Mouse (Mus musculus) olfactory bulb, adult 2 months (tissue): ENCODE measurements around the gene Stk24.

Experiments
- CTCF ChIP-seq: fragments of 200-500 bp; IDR thresholded peaks from 2 replicates; pipeline ENCODE4 v1.5.1; 2012; ENCODE audit warnings: low read depth, mild to moderate bottlenecking, low read length, moderate library complexity; ENCODE audit not compliant: insufficient read depth
- POLR2A ChIP-seq: fragments of 200-500 bp; IDR thresholded peaks from 2 replicates; pipeline ENCODE4 v1.6.1; 2012; ENCODE audit warnings: mild to moderate bottlenecking, low read depth, low read length, moderate library complexity; ENCODE audit not compliant: insufficient read depth

DNA sequence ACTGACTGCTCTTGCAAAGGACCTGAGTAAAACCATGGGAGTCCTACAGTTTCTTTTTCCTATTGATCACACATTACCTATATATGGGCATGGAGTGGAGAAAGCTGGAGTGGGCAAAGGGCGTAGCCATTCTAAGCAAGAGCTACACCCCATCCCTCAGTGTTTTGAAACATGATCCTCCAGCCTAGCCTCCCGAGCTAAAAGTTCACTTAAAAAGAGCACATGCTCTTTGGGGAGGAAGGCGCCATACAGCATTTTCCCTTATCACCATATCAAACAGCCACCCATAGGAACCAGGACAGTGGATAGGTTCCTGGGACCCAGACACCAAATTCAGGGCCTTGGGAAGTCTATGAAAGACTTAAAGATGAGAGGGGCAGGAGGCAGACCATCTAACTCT is 20.8 kb downstream of the Stk24 start:
- TF ChIP-seq CTCF: no peak
- no peak for TF ChIP-seq POLR2A
